ENCODE assay signal across 13 mouse cellular contexts in genomic region chr15:51536317-51536716, GRCm38 (mm10).
A peak's percentile ranks its signal among the peaks of the same experiment; 100 is the strongest.
DNase-seq lines count a peak whose midpoint lies in the region.
"Had no signal": no experiment of that assay in that cellular context is flagged by ENCODE, and none has a peak within 500 bp of the region (broad histone marks: within the 10 kb centered on the region; RNA-seq: fewer than 3 reads in every experiment).

No protein-coding gene starts in this region.

- DNase-seq in adrenal gland, postnatal 10 days: peak; percentile 2
- DNase-seq in adrenal gland, postnatal 25 days: no peak
- peak; percentile 8 for DNase-seq in right cerebral cortex, adult 18-20 months
- DNase-seq in right cerebral cortex, postnatal 25 days: no peak
- DNase-seq in brain, adult 2 months (ENCODE audit: low read depth, low spot score): peak; percentile 60
- DNase-seq in cerebellum, adult 11-12 months: no peak
- DNase-seq in right cerebral cortex, postnatal 4 days: no peak
- DNase-seq: cerebellum, adult 8-10 months; cerebellum, postnatal 14 days; gastrocnemius, postnatal 10 days; heart, adult 2 months; heart, postnatal 14 days; kidney, adult 11 months had no signal

Comparison
In these comparisons a context has a peak if more than half of its experiments do, and no peak if none do; other contexts are left out.
1. DNase-seq: peak in adrenal gland, postnatal 10 days (single experiment), right cerebral cortex, adult 18-20 months (single experiment) and brain, adult 2 months (single experiment); none in adrenal gland, postnatal 25 days (single experiment), right cerebral cortex, postnatal 25 days (single experiment), cerebellum, adult 11-12 months (single experiment) and right cerebral cortex, postnatal 4 days (single experiment).